In the genomic region with DNA sequence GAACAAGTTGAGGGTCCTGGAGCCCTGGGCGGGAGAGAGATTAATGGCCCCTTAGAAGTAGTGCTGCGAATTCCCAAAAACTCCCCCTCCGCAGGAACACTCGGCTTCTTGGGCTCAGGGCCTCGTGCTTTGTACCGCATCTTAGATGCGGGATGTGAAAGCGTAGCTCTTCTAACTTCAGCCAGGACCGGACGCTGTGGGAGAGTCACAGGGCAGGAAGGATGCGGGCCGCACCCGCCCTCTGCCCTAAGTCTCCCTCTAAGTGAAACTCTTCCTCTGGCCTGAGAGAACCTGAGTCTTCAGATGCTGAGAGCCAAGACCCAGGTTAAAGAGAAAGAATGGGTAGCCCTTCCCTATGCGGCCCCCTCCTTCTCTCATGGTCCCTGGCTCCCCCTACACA, we compare ENCODE assay signal across 8 mouse cellular contexts. TPM values are rescaled to one million over a fixed set of nuclear protein-coding genes. Genes with fewer than 3 reads are reported as not detected.
DNase-seq lines count a peak whose midpoint lies in the region; ATAC-seq and TF ChIP-seq lines count a peak whose summit lies in the region.

No protein-coding gene starts in this region.

- no peak for ATAC-seq in forebrain, postnatal 0 days
- ATAC-seq in kidney, embryonic 16.5 days (ENCODE audit: low FRiP score, low TSS enrichment) = no peak
- ATAC-seq in megakaryocyte progenitor cell, adult 5-6 weeks (replicated peaks; ENCODE audit: poor library complexity) = no peak

- intact Hi-C loops in left cerebral cortex, adult 2 months (cut with DNase I) = loop anchor here (1.0 to 10.0 kb wide), 4 partner anchors 11 to 850 kb away; partner anchors contain the start of gene Eif4b
- intact Hi-C loops in left cerebral cortex, postnatal 25 days (cut with DNase I) = loop anchor here (1.0 to 10.0 kb wide), 4 partner anchors 10 to 850 kb away; partner anchors contain the start of gene Eif4b

- TF ChIP-seq CTCF in left cerebral cortex, adult 2 months (IDR thresholded peaks at IDR 0.05) = no peak
- TF ChIP-seq CTCF in forebrain, postnatal 0 days (IDR thresholded peaks at IDR 0.05; ENCODE audit: low read depth) = no peak

- peaks cover 5% of the 10 kb centered on the region; the same call in 1 of the 2 replicates for H3K4me1 ChIP-seq in forebrain, postnatal 0 days (ENCODE audit: insufficient read depth)
- peaks cover 58% of the 10 kb centered on the region for H3K4me1 ChIP-seq in kidney, embryonic 16.5 days (ENCODE audit: insufficient read depth, low read length)

- H3K4me3 ChIP-seq in left cerebral cortex, adult 2 months = peak overlapping the region; percentile 99
- H3K4me3 ChIP-seq in forebrain, postnatal 0 days (ENCODE audit: low read depth, low read length) = peak overlapping the region; percentile 79
- peak overlapping the region; percentile 76 for H3K4me3 ChIP-seq in kidney, embryonic 16.5 days (ENCODE audit: low read length)

- H3K9me3 ChIP-seq in forebrain, postnatal 0 days (ENCODE audit: low read length) = no peaks in the 10 kb centered on the region
- H3K9me3 ChIP-seq in kidney, embryonic 16.5 days (ENCODE audit: low read length) = no peaks in the 10 kb centered on the region

- peak overlapping the region; percentile 94 for H3K4me2 ChIP-seq in forebrain, postnatal 0 days (ENCODE audit: low read depth)
- peak overlapping the region; percentile 91 for H3K4me2 ChIP-seq in kidney, embryonic 16.5 days (replicated peaks; ENCODE audit: low read depth, low read length)

- H3K27me3 ChIP-seq in forebrain, postnatal 0 days (ENCODE audit: insufficient read depth, low read length) = no peaks in the 10 kb centered on the region
- H3K27me3 ChIP-seq in kidney, embryonic 16.5 days (ENCODE audit: insufficient read depth, low read length) = peaks cover 18% of the 10 kb centered on the region

- DNase-seq in left cerebral cortex, adult 2 months (ENCODE audit: extremely low spot score in 1 of 2, low spot score in 2 of 2) = no peak
- DNase-seq in left cerebral cortex, postnatal 25 days (ENCODE audit: low spot score in 2 of 2) = no peak
- no peak for DNase-seq in forebrain, postnatal 0 days
- DNase-seq in lung, postnatal 4 days = peak; percentile 57 to 62
- DNase-seq in gastrocnemius, postnatal 25 days = no peak
- DNase-seq in c-Kit-positive CD71-positive TER-119-positive erythroid progenitor cells, embryonic 14.5 days (ENCODE audit: low spot score) = no peak

- peak overlapping the region; percentile 97 for H3K27ac ChIP-seq in left cerebral cortex, adult 2 months
- H3K27ac ChIP-seq in forebrain, postnatal 0 days (ENCODE audit: low read depth, low read length) = no peak overlapping the region
- H3K27ac ChIP-seq in kidney, embryonic 16.5 days (ENCODE audit: low read length) = peak overlapping the region; percentile 85

- peak overlapping the region; percentile 72 for H3K9ac ChIP-seq in forebrain, postnatal 0 days
- peak overlapping the region; percentile 77 for H3K9ac ChIP-seq in kidney, embryonic 16.5 days (replicated peaks; ENCODE audit: low read length)

- H3K36me3 ChIP-seq in forebrain, postnatal 0 days (ENCODE audit: insufficient read depth) = 0 out of 2 replicates have a peak, but pooled peaks cover 5% of the 10 kb centered on the region
- peaks cover 8% of the 10 kb centered on the region; the same call in 1 of the 2 replicates for H3K36me3 ChIP-seq in kidney, embryonic 16.5 days (ENCODE audit: insufficient read depth, low read length)

- WGBS in forebrain, postnatal 0 days = 8% methylated on average over 14 of the region's 14 CpGs
- WGBS in kidney, embryonic 16.5 days = 8% methylated on average over 14 of the region's 14 CpGs

RNA-seq across cellular contexts. Expression of gene Grasp, which starts 1.0 kb away (rescaled TPM):
- 100 to 1,000 TPM in 1 of 2 experiments, 10 to 100 TPM in 1; 89.7 to 107 TPM for total RNA-seq in left cerebral cortex, adult 2 months (2021)
- 10 to 100 TPM; 84.2 to 95.8 TPM for total RNA-seq in left cerebral cortex, postnatal 25 days (2021)
- total RNA-seq in forebrain, postnatal 0 days (2014; rRNA removed) = 8.8 and 11.1 TPM in 2 replicates
- 3.3 and 3.4 TPM in 2 replicates for polyA plus RNA-seq in forebrain, postnatal 0 days (2015; fragmentation: Nextera tagmentation; extraction: Ambion mirVana)
- 3.2 and 3.4 TPM in 2 replicates for polyA plus RNA-seq in kidney, embryonic 16.5 days (2015; fragmentation: Nextera tagmentation; extraction: Ambion mirVana)
- total RNA-seq in gastrocnemius, postnatal 25 days (2021) = 1 to 10 TPM; 4.3 to 5.7 TPM
- 0.98 and 1.1 TPM in 2 replicates for total RNA-seq in megakaryocyte progenitor cell, adult 5-6 weeks (2015)
- 1.00 and 1.1 TPM in 2 replicates for total RNA-seq in megakaryocyte progenitor cell, adult 5-6 weeks (2017)

RNA-seq across cellular contexts. Expression of gene Nr4a1, which starts 29.1 kb away (rescaled TPM):
- total RNA-seq in left cerebral cortex, adult 2 months (2021) = 100 to 1,000 TPM; 155 to 210 TPM
- total RNA-seq in left cerebral cortex, postnatal 25 days (2021) = 100 to 1,000 TPM; 111 to 133 TPM
- total RNA-seq in forebrain, postnatal 0 days (2014; rRNA removed) = 8.9 and 9.6 TPM in 2 replicates
- polyA plus RNA-seq in forebrain, postnatal 0 days (2015; fragmentation: Nextera tagmentation; extraction: Ambion mirVana) = 8.5 and 9.0 TPM in 2 replicates
- polyA plus RNA-seq in kidney, embryonic 16.5 days (2015; fragmentation: Nextera tagmentation; extraction: Ambion mirVana) = 10.8 and 11.9 TPM in 2 replicates
- total RNA-seq in gastrocnemius, postnatal 25 days (2021) = 10 to 100 TPM; 52.2 to 90.7 TPM
- 6.5 and 11.3 TPM in 2 replicates for total RNA-seq in megakaryocyte progenitor cell, adult 5-6 weeks (2015)
- 7.1 and 7.9 TPM in 2 replicates for total RNA-seq in megakaryocyte progenitor cell, adult 5-6 weeks (2017)

RNA-seq across cellular contexts. Expression of gene Acvr1b, which starts 51.1 kb away (rescaled TPM):
- 100 to 1,000 TPM; 102 to 114 TPM for total RNA-seq in left cerebral cortex, adult 2 months (2021)
- 100 to 1,000 TPM; 109 to 112 TPM for total RNA-seq in left cerebral cortex, postnatal 25 days (2021)
- 74.2 and 80.4 TPM in 2 replicates for total RNA-seq in forebrain, postnatal 0 days (2014; rRNA removed)
- 13.2 and 17.4 TPM in 2 replicates for polyA plus RNA-seq in forebrain, postnatal 0 days (2015; fragmentation: Nextera tagmentation; extraction: Ambion mirVana)
- polyA plus RNA-seq in kidney, embryonic 16.5 days (2015; fragmentation: Nextera tagmentation; extraction: Ambion mirVana) = 7.4 and 8.8 TPM in 2 replicates
- 10 to 100 TPM; 23.0 to 34.4 TPM for total RNA-seq in gastrocnemius, postnatal 25 days (2021)
- total RNA-seq in megakaryocyte progenitor cell, adult 5-6 weeks (2015) = 3.4 and 4.8 TPM in 2 replicates
- total RNA-seq in megakaryocyte progenitor cell, adult 5-6 weeks (2017) = 6.4 and 10.3 TPM in 2 replicates

RNA-seq across cellular contexts. Expression of gene Atg101, which starts 59.1 kb away (rescaled TPM):
- total RNA-seq in left cerebral cortex, adult 2 months (2021) = 10 to 100 TPM; 41.9 to 44.5 TPM
- 10 to 100 TPM; 40.3 to 43.6 TPM for total RNA-seq in left cerebral cortex, postnatal 25 days (2021)
- total RNA-seq in forebrain, postnatal 0 days (2014; rRNA removed) = 56.3 and 60.0 TPM in 2 replicates
- 81.3 and 94.4 TPM in 2 replicates for polyA plus RNA-seq in forebrain, postnatal 0 days (2015; fragmentation: Nextera tagmentation; extraction: Ambion mirVana)
- polyA plus RNA-seq in kidney, embryonic 16.5 days (2015; fragmentation: Nextera tagmentation; extraction: Ambion mirVana) = 78.2 and 87.0 TPM in 2 replicates
- 10 to 100 TPM; 22.3 to 31.3 TPM for total RNA-seq in gastrocnemius, postnatal 25 days (2021)
- total RNA-seq in megakaryocyte progenitor cell, adult 5-6 weeks (2015) = 7.9 and 13.1 TPM in 2 replicates
- 58.6 and 63.5 TPM in 2 replicates for total RNA-seq in megakaryocyte progenitor cell, adult 5-6 weeks (2017)

Comparison
In these comparisons a context has a peak if more than half of its experiments do, and no peak if none do; other contexts are left out.
1. DNase-seq: peak in lung, postnatal 4 days (2 of 2); none in left cerebral cortex, adult 2 months (0 of 2), left cerebral cortex, postnatal 25 days (0 of 2), forebrain, postnatal 0 days (single experiment), gastrocnemius, postnatal 25 days (single experiment) and c-Kit-positive CD71-positive TER-119-positive erythroid progenitor cells, embryonic 14.5 days (single experiment).
2. Peak in every context shown above with its lines, with median percentiles within 50 percentile points of each other: H3K4me3 ChIP-seq.